Mouse (Mus musculus) cerebellum, postnatal 10 days (tissue): ENCODE measurements around the gene Ttc7b.

Experiments used
- DNase-seq, 2 experiments: peaks; one replicate each; pipeline ENCODE4 v3.0.0; 2021; ENCODE audit warnings: mixed read lengths in 2 of 2

Gene Ttc7b

GRCm38 (mm10) chr12:100377791-100378190 lies 142.8 kb downstream of the Ttc7b start:
- no peak for DNase-seq

GRCm38 (mm10) chr12:100375801-100376200 lies 144.8 kb downstream of the Ttc7b start:
- no peak for DNase-seq

GRCm38 (mm10) chr12:100372785-100373184 lies 147.8 kb downstream of the Ttc7b start:
- no peak for DNase-seq

- no peak for DNase-seq
Measured at GRCm38 (mm10) chr12:100372015-100372414, 148.6 kb downstream of the Ttc7b start.

GRCm38 (mm10) chr12:100369786-100370185 lies 150.8 kb downstream of the Ttc7b start:
- no peak for DNase-seq

- no peak for DNase-seq
Measured at GRCm38 (mm10) chr12:100369220-100369619, 151.4 kb downstream of the Ttc7b start.

- no peak for DNase-seq
Measured at GRCm38 (mm10) chr12:100361330-100361729, 159.3 kb downstream of the Ttc7b start.

- no peak for DNase-seq
Measured at GRCm38 (mm10) chr12:100358040-100358620, 162.5 kb downstream of the Ttc7b start.

GRCm38 (mm10) chr12:100356407-100356806 lies 164.2 kb downstream of the Ttc7b start:
- DNase-seq, result no peak

- DNase-seq, result no peak
Measured at GRCm38 (mm10) chr12:100355565-100355964, 165.1 kb downstream of the Ttc7b start.

GRCm38 (mm10) chr12:100353954-100354353 lies 166.7 kb downstream of the Ttc7b start:
- DNase-seq, result peak; percentile 22 to 43

GRCm38 (mm10) chr12:100353075-100353782 lies 167.4 kb downstream of the Ttc7b start:
- DNase-seq, result no peak

- DNase-seq, result no peak
Measured at GRCm38 (mm10) chr12:100352094-100352493, 168.5 kb downstream of the Ttc7b start.

GRCm38 (mm10) chr12:100343554-100343953 lies 177.1 kb downstream of the Ttc7b start:
- DNase-seq, result no peak

- no peak for DNase-seq
Measured at GRCm38 (mm10) chr12:100341614-100342013, 179.0 kb downstream of the Ttc7b start.

- DNase-seq, result no peak
Measured at GRCm38 (mm10) chr12:100340901-100341460, 179.6 kb downstream of the Ttc7b start.

GRCm38 (mm10) chr12:100338055-100338454 lies 182.6 kb downstream of the Ttc7b start:
- peak; percentile 79 to 81 for DNase-seq

GRCm38 (mm10) chr12:100337351-100338018 lies 183.1 kb downstream of the Ttc7b start:
- DNase-seq, result peak; percentile 72 to 73

GRCm38 (mm10) chr12:100336241-100336640 lies 184.4 kb downstream of the Ttc7b start:
- DNase-seq, result no peak

GRCm38 (mm10) chr12:100331806-100332205 lies 188.8 kb downstream of the Ttc7b start:
- DNase-seq, result no peak

GRCm38 (mm10) chr12:100330234-100330633 lies 190.4 kb downstream of the Ttc7b start:
- no peak for DNase-seq

GRCm38 (mm10) chr12:100328998-100329397 lies 191.6 kb downstream of the Ttc7b start:
- DNase-seq, result no peak

- no peak for DNase-seq
Measured at GRCm38 (mm10) chr12:100328557-100328956, 192.1 kb downstream of the Ttc7b start.

- DNase-seq, result peak; percentile 56 to 63
Measured at GRCm38 (mm10) chr12:100326732-100327131, 193.9 kb downstream of the Ttc7b start.
